ENCODE assay signal across 8 mouse cellular contexts in genomic region chr5:142974598-142975121, GRCm38 (mm10). TPM values are rescaled to one million over a fixed set of nuclear protein-coding genes. Genes with fewer than 3 reads are reported as not detected.
DNase-seq lines count a peak whose midpoint lies in the region; ATAC-seq lines count a peak whose summit lies in the region.

No protein-coding gene starts in this region.

- peak; percentile 82 for DNase-seq in layer of hippocampus, adult 11-12 months (ENCODE audit: low spot score)
- no peak for DNase-seq in layer of hippocampus, adult 9-10 months (ENCODE audit: low spot score)
- peak; percentile 67 for DNase-seq in embryo, embryonic 9.5 days (ENCODE audit: extremely low spot score)
- DNase-seq in layer of hippocampus, postnatal 10 days (ENCODE audit: low spot score in 2 of 2), result peak; percentile 72 to 78
- peak; percentile 40 for DNase-seq in lung, postnatal 36 days
- peak; percentile 77 for DNase-seq in right cerebral cortex, postnatal 25 days
- DNase-seq in testis, postnatal 14 days (ENCODE audit: low spot score), result no peak

- peak overlapping the region; percentile 49 for H3K4me2 ChIP-seq in heart, embryonic 15.5 days

- ATAC-seq in heart, embryonic 15.5 days (replicated peaks; ENCODE audit: insufficient number of reproducible peaks, insufficient read depth, low FRiP score, low read depth), result peak; percentile 62; the same call in 1 of the 2 replicates

- H3K27ac ChIP-seq in heart, embryonic 15.5 days, result 0 out of 2 replicates have a peak overlapping the region, but pooled peaks have one; percentile 2

- peaks cover 23% of the 10 kb centered on the region for H3K36me3 ChIP-seq in heart, embryonic 15.5 days

- H3K27me3 ChIP-seq in heart, embryonic 15.5 days, result no peaks in the 10 kb centered on the region

- no peak overlapping the region for H3K9ac ChIP-seq in heart, embryonic 15.5 days

- H3K4me1 ChIP-seq in heart, embryonic 15.5 days (replicated peaks), result peaks cover 17% of the 10 kb centered on the region

- no peaks in the 10 kb centered on the region for H3K9me3 ChIP-seq in heart, embryonic 15.5 days (replicated peaks)

- peak overlapping the region; percentile 16 for H3K4me3 ChIP-seq in heart, embryonic 15.5 days

- 6% methylated on average over 18 of the region's 18 CpGs for WGBS in heart, embryonic 15.5 days

RNA-seq across cellular contexts. Expression of gene Fscn1, which starts 14.5 kb away (rescaled TPM):
- 108 and 137 TPM in 2 replicates for polyA plus RNA-seq in heart, embryonic 15.5 days (2015; fragmentation: Nextera tagmentation; extraction: Ambion mirVana)
- total RNA-seq in layer of hippocampus, postnatal 10 days (2021), result 100 to 1,000 TPM; 420 to 424 TPM

Comparison
In these comparisons a context has a peak if more than half of its experiments do, and no peak if none do; other contexts are left out.
1. DNase-seq: peak in layer of hippocampus, adult 11-12 months (single experiment), embryo, embryonic 9.5 days (single experiment), layer of hippocampus, postnatal 10 days (2 of 2), lung, postnatal 36 days (single experiment) and right cerebral cortex, postnatal 25 days (single experiment); none in layer of hippocampus, adult 9-10 months (single experiment) and testis, postnatal 14 days (single experiment).